Mouse (Mus musculus): Measurements from ENCODE around the gene Pram1.

Gene Pram1

DNA sequence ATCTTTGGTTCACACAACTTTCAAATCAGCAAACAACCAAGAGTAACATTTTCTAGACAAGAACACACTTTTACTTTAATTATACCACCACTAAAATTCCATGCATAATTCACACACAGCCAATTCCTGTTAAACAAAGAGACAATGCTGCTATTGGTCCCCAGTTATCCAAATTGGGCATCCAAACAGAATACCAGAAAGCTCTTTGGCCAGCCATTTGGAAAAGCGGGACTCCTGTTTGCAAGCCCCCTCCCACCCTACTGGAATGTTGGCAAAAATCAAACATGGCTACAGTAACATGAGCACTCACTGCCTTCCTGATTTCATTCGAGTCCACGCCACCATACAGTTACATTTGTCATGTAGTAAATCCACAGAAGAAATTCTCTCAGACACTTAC is 31.8 kb downstream of the Pram1 start:
- DNase-seq (ENCODE audit: low spot score): no peak

DNA sequence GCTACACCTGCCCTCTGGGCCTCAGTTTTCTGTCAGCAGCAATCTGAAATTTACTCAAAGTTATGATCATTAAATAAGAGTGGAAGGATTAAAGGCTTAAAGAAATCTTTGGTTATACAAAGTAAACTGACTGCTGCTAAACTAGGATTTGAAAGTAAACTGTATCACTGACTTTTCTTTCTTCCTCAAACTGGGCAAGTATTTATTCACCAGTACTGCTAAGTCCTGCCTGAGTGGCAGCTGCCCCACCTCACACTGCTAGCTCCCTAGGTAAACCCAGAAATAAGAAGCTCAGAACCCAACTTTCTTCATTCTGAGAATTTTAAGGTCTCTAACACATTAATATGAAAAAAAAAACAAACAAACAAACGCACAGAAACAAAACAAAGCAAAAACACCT is 36.0 kb downstream of the Pram1 start:
- DNase-seq (ENCODE audit: low spot score): no peak

GRCm38 (mm10) chr17:33675452-33675851 is 37.6 kb downstream of the Pram1 start:
- DNase-seq (ENCODE audit: low spot score): no peak

GRCm38 (mm10) chr17:33676086-33676485 is 38.2 kb downstream of the Pram1 start:
- DNase-seq (ENCODE audit: low spot score): no peak

GRCm38 (mm10) chr17:33678771-33679170 is 40.9 kb downstream of the Pram1 start:
- no peak for DNase-seq (ENCODE audit: low spot score)

DNA sequence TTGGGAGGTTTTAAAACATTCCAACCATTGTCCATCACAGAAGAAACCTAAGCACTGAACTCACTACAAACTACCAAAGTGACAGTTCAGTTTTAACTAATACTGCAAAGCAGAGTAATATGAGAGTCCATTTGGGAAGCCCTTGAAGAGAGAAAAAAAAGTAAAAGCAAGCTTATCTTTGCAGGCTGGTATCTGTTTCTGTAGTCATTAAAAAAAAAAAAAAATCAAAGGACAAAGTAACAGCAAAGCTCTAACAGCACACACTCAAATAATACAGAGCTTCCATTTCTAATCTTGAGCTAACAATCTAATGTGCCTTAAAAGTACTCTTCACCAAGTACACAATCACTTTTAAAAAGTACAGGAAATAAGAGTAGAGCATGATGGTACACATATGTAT is 43.9 kb downstream of the Pram1 start:
- no peak for DNase-seq (ENCODE audit: low spot score)

DNA sequence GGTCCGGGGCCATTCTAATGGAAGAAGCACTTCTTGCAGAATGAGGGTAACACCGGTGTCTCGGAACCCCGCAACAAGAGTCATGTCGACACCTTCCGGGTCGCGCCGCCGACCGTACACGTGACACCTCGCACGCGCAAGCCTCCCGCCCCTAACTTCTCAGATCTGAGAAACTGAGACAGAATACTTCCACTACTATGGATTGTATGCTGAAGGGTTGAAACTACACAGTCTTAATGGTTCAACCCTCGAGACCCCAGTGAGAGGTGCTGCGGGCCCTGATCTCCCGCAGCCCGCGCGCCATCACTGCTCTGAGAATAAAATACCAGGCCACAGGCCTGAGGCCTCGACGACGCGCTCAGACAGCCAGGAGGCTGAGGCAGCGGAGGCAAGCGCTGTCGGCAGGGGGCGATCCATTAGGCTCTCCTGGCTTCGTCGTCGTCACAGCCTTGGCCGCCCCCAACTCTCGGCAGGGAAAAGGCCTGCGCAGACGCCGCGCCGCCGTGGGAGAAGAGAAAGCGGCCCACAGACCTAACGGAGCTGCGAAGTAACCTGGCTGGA is 46.9 kb downstream of the Pram1 start:
- DNase-seq (ENCODE audit: low spot score): peak; percentile 75

DNA sequence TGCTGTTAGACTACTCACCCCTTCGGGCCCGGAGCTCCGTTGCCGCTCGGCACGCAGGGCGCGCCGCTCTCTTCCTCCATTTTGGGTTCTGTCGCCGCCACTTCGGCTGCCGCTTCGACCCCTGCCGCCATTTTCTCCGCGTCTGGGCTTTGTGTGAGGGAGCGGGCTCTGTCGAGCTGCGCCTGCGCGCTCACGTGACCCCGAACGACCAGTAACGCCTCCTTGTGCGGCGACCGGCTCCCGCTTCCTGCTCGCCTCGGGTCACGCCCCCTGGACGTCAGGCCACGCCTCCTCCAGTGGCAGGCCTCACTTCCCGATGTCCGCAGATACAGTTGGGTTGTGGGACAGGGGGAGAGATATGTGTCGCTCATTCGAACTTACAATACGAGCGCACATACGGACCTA is 47.4 kb downstream of the Pram1 start:
- peak; percentile 98 for DNase-seq (ENCODE audit: low spot score)

GRCm38 (mm10) chr17:33686760-33687159 is 48.9 kb downstream of the Pram1 start, which contains the start of gene Hnrnpm:
Gene Hnrnpm (minus strand): TSS chr17:33686860.
- DNase-seq (ENCODE audit: low spot score): no peak
